Mouse (Mus musculus) forebrain, embryonic 11.5 days (tissue): Measurements from ENCODE around the gene Zfp345. TPM values are rescaled to one million over a fixed set of nuclear protein-coding genes. Genes with fewer than 3 reads are reported as not detected.
A peak's percentile ranks its signal among the peaks of the same experiment; 100 is the strongest.
"Not testable (repeated sequence)": the region's sequence is repeated elsewhere in the genome, so short reads cannot be mapped to it uniquely, and the experiment has no call there.

Source experiments
- ATAC-seq: fragments of 200-750 bp; cut with Nextera tagmentation; replicated peaks from 2 replicates; pipeline ENCODE4 v1.8.0; 2017; ENCODE audit warnings: moderate TSS enrichment; ENCODE audit not compliant: low FRiP score
- DNase-seq: peaks from one replicate; pipeline ENCODE4 v3.0.0-alpha.2; 2017; ENCODE audit warnings: low spot score
- H3K27ac ChIP-seq: fragments of 300-500 bp; sonication (generic); 2 replicates; pipeline ENCODE4 v1.5.1; 2014; ENCODE audit warnings: low read depth, low read length
- H3K27me3 ChIP-seq: fragments of 300-500 bp; sonication (generic); 2 replicates; pipeline ENCODE4 v1.6.1; 2014; ENCODE audit warnings: mild to moderate bottlenecking, low read length, mixed read lengths; ENCODE audit not compliant: control insufficient read depth, insufficient read depth
- H3K36me3 ChIP-seq: fragments of 300-500 bp; sonication (generic); 2 replicates; pipeline ENCODE4 v1.6.1; 2014; ENCODE audit warnings: mild to moderate bottlenecking, low read length, moderate library complexity, mixed read lengths; ENCODE audit not compliant: control insufficient read depth, insufficient read depth
- H3K4me1 ChIP-seq: fragments of 300-500 bp; sonication (generic); replicated peaks from 2 replicates; pipeline ENCODE4 v1.6.1; 2014; ENCODE audit warnings: low read length, mixed read lengths; ENCODE audit not compliant: control insufficient read depth, insufficient read depth
- H3K4me2 ChIP-seq: fragments of 300-500 bp; sonication (generic); 2 replicates; pipeline ENCODE4 v1.6.1; 2014; ENCODE audit warnings: low read depth, mild to moderate bottlenecking, low read length, moderate library complexity, mixed read lengths; ENCODE audit not compliant: severe bottlenecking
- H3K4me3 ChIP-seq: fragments of 300-500 bp; sonication (generic); 2 replicates; pipeline ENCODE4 v1.5.1; 2014; ENCODE audit warnings: low read depth, low read length
- H3K9ac ChIP-seq: fragments of 300-500 bp; sonication (generic); 2 replicates; pipeline ENCODE4 v1.6.1; 2014; ENCODE audit warnings: low read length
- H3K9me3 ChIP-seq: fragments of 300-500 bp; sonication (generic); 2 replicates; pipeline ENCODE4 v1.6.1; 2016; ENCODE audit warnings: low read length, mixed read lengths; ENCODE audit not compliant: control insufficient read depth
- WGBS: fragments of 180-500 bp; shearing (Covaris S2); extraction: QIAGEN DNeasy Blood & Tissue Kit; methylation state at CpG from one replicate; pipeline ENCODE4 v1.1.7; 2014; 5-methylcytosine and 5-hydroxymethylcytosine counted together
- polyA plus RNA-seq: library from polyadenylated mRNA; unstranded; fragments of >200 nt; fragmentation: Nextera tagmentation; extraction: Ambion mirVana; gene quantifications from 2 replicates; pipeline ENCODE4 v1.2.1, GENCODE M21; 2014

Gene Zfp345
- not detected in 2 replicates for polyA plus RNA-seq

GRCm38 (mm10) chr2:150484939-150485778 lies at the start of gene Zfp345:
Gene Zfp345 (minus strand): TSS chr2:150485091.
- H3K9ac ChIP-seq, H3K4me2 ChIP-seq, H3K9me3 ChIP-seq, H3K4me1 ChIP-seq, H3K4me3 ChIP-seq, ATAC-seq, H3K27me3 ChIP-seq, H3K27ac ChIP-seq, H3K36me3 ChIP-seq, DNase-seq: not testable (repeated sequence)
- WGBS: 74% methylated on average over 8 of the region's 8 CpGs

- Histone ChIP-seq H3K4me3 (peak overlapping the region; percentile 34), H3K4me2 (peak overlapping the region; percentile 71), H3K9ac (peak overlapping the region; percentile 37; the same call in 1 of the 2 replicates), H3K36me3 (no peaks in the 10 kb centered on the region), H3K27me3 (peaks cover 7% of the 10 kb centered on the region), H3K27ac (no peak overlapping the region), H3K4me1 (0 out of 2 replicates have a peak, but pooled peaks cover 2% of the 10 kb centered on the region), H3K9me3 (no peaks in the 10 kb centered on the region)
- 1% methylated on average over 42 of the region's 42 CpGs for WGBS
- ATAC-seq (peak; percentile 83), DNase-seq (peak; percentile 67)
These were observed 40.9 kb upstream of the Zfp345 start for GRCm38 (mm10) chr2:150525703-150526207.

- Histone ChIP-seq H3K27ac (no peak overlapping the region), H3K36me3 (no peaks in the 10 kb centered on the region), H3K9ac (no peak overlapping the region), H3K9me3 (no peaks in the 10 kb centered on the region), H3K4me1 (no peaks in the 10 kb centered on the region), H3K27me3 (no peaks in the 10 kb centered on the region), H3K4me2 (no peak overlapping the region), H3K4me3 (no peak overlapping the region)
- no peak for ATAC-seq
- 85% methylated on average over 3 of the region's 3 CpGs for whole genome bisulfite sequencing
- DNase-seq: no peak
These were observed 27.9 kb upstream of the Zfp345 start for GRCm38 (mm10) chr2:150512837-150513236.

- not testable (repeated sequence) for H3K27me3 ChIP-seq, H3K27ac ChIP-seq, H3K4me1 ChIP-seq, H3K36me3 ChIP-seq, DNase-seq, H3K4me3 ChIP-seq, H3K9me3 ChIP-seq, H3K9ac ChIP-seq
- ATAC-seq: peak; percentile 49; the same call in 1 of the 2 replicates
- WGBS: 50% methylated on average over 60 of the region's 60 CpGs
- peak overlapping the region; percentile 36; the same call in 1 of the 2 replicates for H3K4me2 ChIP-seq
These were observed 15.5 kb upstream of the Zfp345 start for GRCm38 (mm10) chr2:150500124-150500973.

GRCm38 (mm10) chr2:150493031-150493430 lies 8.1 kb upstream of the Zfp345 start:
- no peak overlapping the region for H3K27ac ChIP-seq
- H3K4me3 ChIP-seq: no peak overlapping the region
- no peak for ATAC-seq
- DNase-seq: no peak
- no peaks in the 10 kb centered on the region for H3K36me3 ChIP-seq
- H3K9ac ChIP-seq: no peak overlapping the region
- no peaks in the 10 kb centered on the region for H3K27me3 ChIP-seq
- WGBS: 58% methylated on average over 2 of the region's 2 CpGs
- H3K9me3 ChIP-seq: no peaks in the 10 kb centered on the region
- H3K4me1 ChIP-seq: no peaks in the 10 kb centered on the region
- no peak overlapping the region for H3K4me2 ChIP-seq

GRCm38 (mm10) chr2:150451180-150451919 lies 33.5 kb downstream of the Zfp345 start, which contains the start of gene Zfp442:
Gene Zfp442 (minus strand): TSS chr2:150451486.
- DNase-seq (peak; percentile 72), ATAC-seq (peak; percentile 100)
- H3K4me1 ChIP-seq, H3K9me3 ChIP-seq, H3K27ac ChIP-seq, H3K27me3 ChIP-seq, H3K36me3 ChIP-seq: not testable (repeated sequence)
- Histone ChIP-seq H3K9ac (peak within 1 kb of the TSS; percentile 54), H3K4me3 (peak within 1 kb of the TSS; percentile 38), H3K4me2 (peak within 1 kb of the TSS; percentile 48)
- under 1% methylated on average over 18 of the region's 18 CpGs for WGBS

- DNase-seq, ATAC-seq, H3K36me3 ChIP-seq, H3K4me1 ChIP-seq, H3K9me3 ChIP-seq, H3K4me3 ChIP-seq, H3K4me2 ChIP-seq, H3K27ac ChIP-seq, H3K9ac ChIP-seq, H3K27me3 ChIP-seq: not testable (repeated sequence)
- 82% methylated on average over 1 of the region's 1 CpGs for WGBS
These were observed 45.8 kb downstream of the Zfp345 start for GRCm38 (mm10) chr2:150439084-150439483.
